Mouse (Mus musculus): ENCODE results near the gene Syngr4. TPM values are rescaled to one million over a fixed set of nuclear protein-coding genes. Genes with fewer than 3 reads are reported as not detected.
"Not testable (repeated sequence)": the region's sequence is repeated elsewhere in the genome, so short reads cannot be mapped to it uniquely, and the experiment has no call there.

Gene Syngr4
- polyA plus RNA-seq, 1 experiment, result 0.41 TPM

- TF ChIP-seq POLR2A (IDR thresholded peaks at IDR 0.05; ENCODE audit: low read depth, low read length) (no peak), CTCF (IDR thresholded peaks at IDR 0.05; ENCODE audit: extremely low read depth, insufficient read length, insufficient replicate concordance, low read depth, low read length) (0 out of 2 replicates have a peak, but pooled peaks have one; percentile 7)
- H3K4me3 ChIP-seq (ENCODE audit: low read depth, low read length), result peak overlapping the region; percentile 71
- WGBS, result 1% methylated on average over 19 of the region's 19 CpGs
- H3K4me1 ChIP-seq (ENCODE audit: control insufficient read depth, insufficient read depth, insufficient read length, low read length), result peaks cover 3% of the 10 kb centered on the region
- no peaks in the 10 kb centered on the region for H3K36me3 ChIP-seq (ENCODE audit: control insufficient read depth, insufficient read depth, low read length)
- peak overlapping the region; percentile 88 for H3K27ac ChIP-seq (ENCODE audit: insufficient read depth, low read depth, low read length)
- H3K27me3 ChIP-seq (ENCODE audit: control insufficient read depth, insufficient read depth, low read length), result no peaks in the 10 kb centered on the region
These were observed 794 bp upstream of the Syngr4 start for GRCm38 (mm10) chr7:45897258-45897757.

DNA sequence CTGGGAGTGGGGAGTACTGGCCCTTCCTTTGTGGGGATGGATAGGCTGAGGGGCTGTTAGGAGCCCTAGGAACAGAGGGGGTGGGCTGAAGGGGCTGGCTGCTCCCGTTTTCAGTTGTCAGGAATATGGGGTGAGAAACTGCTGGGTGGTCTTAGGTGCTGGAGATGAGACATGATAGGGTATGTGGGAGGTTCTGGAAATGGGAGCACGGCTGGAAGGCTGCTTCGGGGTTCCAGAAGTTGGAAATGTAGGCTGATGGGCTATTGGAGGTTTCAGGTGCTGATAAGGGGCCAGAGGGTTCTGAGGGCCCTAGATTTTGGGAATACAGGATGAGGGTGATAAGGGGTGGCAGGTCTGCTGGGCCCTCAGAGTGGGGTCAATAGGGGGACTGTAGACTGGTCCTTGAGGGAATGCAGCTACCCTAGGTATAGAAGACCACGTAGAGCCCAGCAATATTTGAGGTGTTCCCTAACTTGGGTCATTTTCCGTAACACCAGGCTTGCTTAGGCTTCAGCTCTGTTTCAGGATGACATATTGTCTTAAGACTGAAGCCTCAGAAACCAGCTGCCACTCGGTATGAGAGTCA, 490 bp downstream of the Syngr4 start:
- H3K27me3 ChIP-seq (ENCODE audit: control insufficient read depth, insufficient read depth, low read length), result no peaks in the 10 kb centered on the region
- H3K4me3 ChIP-seq (ENCODE audit: low read depth, low read length), result no peak overlapping the region
- no peak overlapping the region for H3K27ac ChIP-seq (ENCODE audit: insufficient read depth, low read depth, low read length)
- WGBS, result 76% methylated on average over 6 of the region's 6 CpGs
- no peak for TF ChIP-seq POLR2A (IDR thresholded peaks at IDR 0.05; ENCODE audit: low read depth, low read length)
- TF ChIP-seq CTCF (IDR thresholded peaks at IDR 0.05; ENCODE audit: extremely low read depth, insufficient read length, insufficient replicate concordance, low read depth, low read length), result no peak
- peaks cover 3% of the 10 kb centered on the region for H3K4me1 ChIP-seq (ENCODE audit: control insufficient read depth, insufficient read depth, insufficient read length, low read length)
- H3K36me3 ChIP-seq (ENCODE audit: control insufficient read depth, insufficient read depth, low read length), result no peaks in the 10 kb centered on the region

- WGBS, result 75% methylated on average over 2 of the region's 2 CpGs
- Histone ChIP-seq H3K4me3 (ENCODE audit: low read depth, low read length) (no peak overlapping the region), H3K4me1 (ENCODE audit: control insufficient read depth, insufficient read depth, insufficient read length, low read length) (peaks cover 3% of the 10 kb centered on the region), H3K27ac (ENCODE audit: insufficient read depth, low read depth, low read length) (no peak overlapping the region), H3K27me3 (ENCODE audit: control insufficient read depth, insufficient read depth, low read length) (no peaks in the 10 kb centered on the region), H3K36me3 (ENCODE audit: control insufficient read depth, insufficient read depth, low read length) (no peaks in the 10 kb centered on the region)
- TF ChIP-seq CTCF (IDR thresholded peaks at IDR 0.05; ENCODE audit: extremely low read depth, insufficient read length, insufficient replicate concordance, low read depth, low read length) (no peak), POLR2A (IDR thresholded peaks at IDR 0.05; ENCODE audit: low read depth, low read length) (no peak)
These were observed 3.9 kb downstream of the Syngr4 start for GRCm38 (mm10) chr7:45892651-45893050.

- 32% methylated on average over 3 of the region's 3 CpGs for WGBS
- no peaks in the 10 kb centered on the region for H3K27me3 ChIP-seq (ENCODE audit: control insufficient read depth, insufficient read depth, low read length)
- TF ChIP-seq CTCF (IDR thresholded peaks at IDR 0.05; ENCODE audit: extremely low read depth, insufficient read length, insufficient replicate concordance, low read depth, low read length) (no peak), POLR2A (IDR thresholded peaks at IDR 0.05; ENCODE audit: low read depth, low read length) (no peak)
- no peaks in the 10 kb centered on the region for H3K4me1 ChIP-seq (ENCODE audit: control insufficient read depth, insufficient read depth, insufficient read length, low read length)
- peaks cover 29% of the 10 kb centered on the region for H3K36me3 ChIP-seq (ENCODE audit: control insufficient read depth, insufficient read depth, low read length)
- H3K27ac ChIP-seq (ENCODE audit: insufficient read depth, low read depth, low read length), result no peak overlapping the region
- no peak overlapping the region for H3K4me3 ChIP-seq (ENCODE audit: low read depth, low read length)
These were observed 9.3 kb downstream of the Syngr4 start for GRCm38 (mm10) chr7:45887246-45887645.

DNA sequence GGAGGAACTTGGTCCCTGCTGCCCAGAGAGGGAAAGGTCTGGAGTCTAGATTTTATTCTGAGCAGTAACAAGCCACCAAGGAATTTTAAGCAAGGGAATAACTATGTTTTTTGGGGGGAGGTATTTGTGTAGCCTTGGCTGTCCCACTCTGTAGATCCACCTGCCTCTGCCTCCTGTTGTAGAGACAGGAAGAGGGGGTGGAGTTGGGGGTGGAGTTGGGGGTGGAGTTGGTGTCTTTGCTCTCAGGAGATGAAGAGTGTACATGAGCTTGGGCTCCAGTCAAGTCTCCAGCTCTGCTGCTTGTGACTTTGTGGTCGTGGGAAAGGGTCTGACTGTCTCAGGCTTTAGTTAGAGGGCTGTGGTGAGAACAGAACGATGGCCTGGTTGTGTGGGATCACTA, 15.5 kb downstream of the Syngr4 start:
- peaks cover 81% of the 10 kb centered on the region for H3K36me3 ChIP-seq (ENCODE audit: control insufficient read depth, insufficient read depth, low read length)
- TF ChIP-seq POLR2A (IDR thresholded peaks at IDR 0.05; ENCODE audit: low read depth, low read length) (no peak), CTCF (IDR thresholded peaks at IDR 0.05; ENCODE audit: extremely low read depth, insufficient read length, insufficient replicate concordance, low read depth, low read length) (no peak)
- no peak overlapping the region for H3K27ac ChIP-seq (ENCODE audit: insufficient read depth, low read depth, low read length)
- 91% methylated on average over 2 of the region's 2 CpGs for WGBS
- H3K4me3 ChIP-seq (ENCODE audit: low read depth, low read length), result no peak overlapping the region
- no peaks in the 10 kb centered on the region for H3K27me3 ChIP-seq (ENCODE audit: control insufficient read depth, insufficient read depth, low read length)
- H3K4me1 ChIP-seq (ENCODE audit: control insufficient read depth, insufficient read depth, insufficient read length, low read length), result no peaks in the 10 kb centered on the region

GRCm38 (mm10) chr7:45880531-45880930, 16.0 kb downstream of the Syngr4 start:
- no peak overlapping the region for H3K27ac ChIP-seq (ENCODE audit: insufficient read depth, low read depth, low read length)
- H3K4me1 ChIP-seq (ENCODE audit: control insufficient read depth, insufficient read depth, insufficient read length, low read length), result no peaks in the 10 kb centered on the region
- WGBS, result 98% methylated on average over 4 of the region's 4 CpGs
- H3K27me3 ChIP-seq (ENCODE audit: control insufficient read depth, insufficient read depth, low read length), result no peaks in the 10 kb centered on the region
- no peak overlapping the region for H3K4me3 ChIP-seq (ENCODE audit: low read depth, low read length)
- TF ChIP-seq CTCF (IDR thresholded peaks at IDR 0.05; ENCODE audit: extremely low read depth, insufficient read length, insufficient replicate concordance, low read depth, low read length) (no peak), POLR2A (IDR thresholded peaks at IDR 0.05; ENCODE audit: low read depth, low read length) (no peak)
- peaks cover 85% of the 10 kb centered on the region for H3K36me3 ChIP-seq (ENCODE audit: control insufficient read depth, insufficient read depth, low read length)

DNA sequence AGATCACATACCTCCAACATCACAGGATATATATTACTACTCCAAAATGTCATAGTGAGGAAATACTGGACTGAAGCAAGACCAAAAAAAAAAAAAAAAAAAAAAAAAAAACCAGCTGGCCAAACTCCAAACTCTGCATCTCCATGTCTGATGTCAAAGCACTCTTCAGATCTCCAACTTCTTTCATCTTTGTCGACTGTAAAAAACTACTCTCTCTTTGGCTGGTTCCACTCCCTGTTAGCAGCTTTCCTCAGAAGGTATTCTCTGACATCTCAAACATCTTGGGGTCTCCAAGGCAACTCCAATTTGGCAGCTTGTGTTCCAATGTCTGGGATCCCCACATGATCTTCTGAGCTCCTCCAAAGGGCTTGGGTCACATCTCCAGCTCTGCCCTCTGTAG, 18.2 kb downstream of the Syngr4 start, which contains the start of gene Grin2d:
Gene Grin2d, minus strand, starts transcription at position 101 of the 400 bp plus-strand sequence.
- not testable (repeated sequence) for H3K27ac ChIP-seq (ENCODE audit: insufficient read depth, low read depth, low read length); H3K4me3 ChIP-seq (ENCODE audit: low read depth, low read length); H3K27me3 ChIP-seq (ENCODE audit: control insufficient read depth, insufficient read depth, low read length)
- WGBS, result 92% methylated on average over 1 of the region's 1 CpGs
- peaks cover 79% of the 10 kb centered on the region for H3K36me3 ChIP-seq (ENCODE audit: control insufficient read depth, insufficient read depth, low read length)
- peaks cover 14% of the 10 kb centered on the region; the same call in 1 of the 2 replicates for H3K4me1 ChIP-seq (ENCODE audit: control insufficient read depth, insufficient read depth, insufficient read length, low read length)

Data from small intestine, adult 2 months (tissue).